Comparison of ENCODE assay signal across 9 mouse cellular contexts in the genomic region with DNA sequence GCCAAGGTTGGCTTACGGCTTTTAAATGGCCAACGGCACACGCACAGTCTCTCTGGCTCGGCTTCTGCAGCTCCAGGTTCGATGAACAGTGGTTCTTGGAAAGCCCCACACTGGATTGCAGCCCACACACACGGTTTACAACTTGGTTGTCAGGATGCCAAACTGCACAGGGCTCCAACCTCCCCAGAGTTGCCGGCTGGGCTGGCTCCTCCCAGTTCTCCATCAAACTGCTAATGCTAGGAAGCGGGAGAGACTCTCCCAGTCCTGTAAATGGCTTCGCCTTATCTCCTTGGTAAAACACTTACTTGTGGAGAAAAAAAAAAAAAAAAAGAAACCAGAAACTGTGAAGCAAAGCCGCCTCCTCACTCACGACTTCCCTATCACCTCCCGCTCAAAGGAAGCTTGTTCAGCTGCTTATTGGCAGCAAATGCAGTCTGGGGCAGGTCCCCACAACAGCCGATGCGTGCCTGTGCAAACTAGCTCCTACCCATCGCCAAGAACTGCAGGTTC.
DNase-seq lines count a peak whose midpoint lies in the region; ATAC-seq and TF ChIP-seq lines count a peak whose summit lies in the region.
"Had no signal": no experiment of that assay in that cellular context is flagged by ENCODE, and none has a peak within 500 bp of the region (broad histone marks: within the 10 kb centered on the region; RNA-seq: fewer than 3 reads in every experiment).

No protein-coding gene starts in this region.

- no peak overlapping the region for H3K27ac ChIP-seq in MEL (ENCODE audit: control insufficient read depth, low read depth, low read length)
- H3K27ac ChIP-seq: neural tube, embryonic 12.5 days had no signal

- H3K4me3 ChIP-seq in MEL (ENCODE audit: control insufficient read depth in 1 of 2, insufficient read depth in 1 of 2, low read depth in 2 of 2, low read length in 2 of 2) = peak overlapping the region in 1 of 2 experiments; percentile 14; a peak in 2 of 4 replicates
- H3K4me3 ChIP-seq: neural tube, embryonic 12.5 days had no signal

- no peak for TF ChIP-seq POLR2A in MEL (IDR thresholded peaks at IDR 0.05; ENCODE audit: control insufficient read depth in 1 of 2, insufficient read depth in 1 of 2, low read depth in 1 of 2, low read length in 2 of 2, poor library complexity in 1 of 2)

- peak; percentile 98 for ATAC-seq in frontal cortex, adult (ENCODE audit: low TSS enrichment)
- peak; percentile 59 for ATAC-seq in megakaryocyte progenitor cell, adult 5-6 weeks (replicated peaks; ENCODE audit: poor library complexity)
- no peak for ATAC-seq in activated CD4-positive, CD25-positive, alpha-beta regulatory T cell, adult 4 months

- no peak overlapping the region for H3K9ac ChIP-seq in MEL (ENCODE audit: control insufficient read depth, low read depth, low read length, poor library complexity, severe bottlenecking)
- H3K9ac ChIP-seq: neural tube, embryonic 12.5 days had no signal

- intact Hi-C loops in heart, postnatal 10 days (cut with DNase I) = no loop called here

- peaks cover 0 to 10% of the 10 kb centered on the region in 2 experiments; a peak in 2 of 4 replicates for H3K36me3 ChIP-seq in MEL (ENCODE audit: control insufficient read depth in 1 of 2, insufficient read depth in 2 of 2, low read length in 2 of 2)
- H3K36me3 ChIP-seq: neural tube, embryonic 12.5 days had no signal

- TF ChIP-seq CTCF in MEL (IDR thresholded peaks at IDR 0.05 in 2 of 3, conservative IDR thresholded peaks at IDR 0.05 in 1 of 3; ENCODE audit: control insufficient read depth in 1 of 3, insufficient read depth in 1 of 3, low read depth in 2 of 3, low read length in 3 of 3, poor library complexity in 1 of 3, severe bottlenecking in 1 of 3) = no peak

- TF ChIP-seq EP300 in MEL (IDR thresholded peaks at IDR 0.05; ENCODE audit: low read depth in 1 of 2, low read length in 2 of 2) = 0 out of 4 replicates have a peak, but pooled peaks of 1 of the 2 experiments have one; percentile 9

- no peaks in the 10 kb centered on the region for H3K9me3 ChIP-seq in MEL (replicated peaks; ENCODE audit: insufficient read depth, low read length)
- H3K9me3 ChIP-seq: neural tube, embryonic 12.5 days had no signal

- peaks cover 0 to 11% of the 10 kb centered on the region in 2 experiments; a peak in 2 of 4 replicates for H3K4me1 ChIP-seq in MEL (ENCODE audit: control insufficient read depth in 1 of 2, insufficient read depth in 2 of 2, low read length in 2 of 2)
- H3K4me1 ChIP-seq: neural tube, embryonic 12.5 days had no signal

- peak; percentile 60 for DNase-seq in MEL (ENCODE audit: low read depth, low spot score)
- peak; percentile 90 for DNase-seq in adipocyte (ENCODE audit: low spot score)
- DNase-seq in heart, postnatal 10 days = peak; percentile 82 to 86
- peak; percentile 43 for DNase-seq in layer of hippocampus, adult 9-11 months
- DNase-seq in urinary bladder, postnatal 10 days (ENCODE audit: low spot score) = peak; percentile 22

- no peaks in the 10 kb centered on the region for H3K27me3 ChIP-seq in MEL (ENCODE audit: control insufficient read depth in 1 of 2, insufficient read depth in 2 of 2, low read length in 2 of 2)
- H3K27me3 ChIP-seq: neural tube, embryonic 12.5 days had no signal

- H3K79me2 ChIP-seq in MEL (ENCODE audit: control insufficient read depth, insufficient read depth, low read length, poor library complexity) = no peaks in the 10 kb centered on the region

- no peak for TF ChIP-seq RAD21 in MEL (IDR thresholded peaks at IDR 0.05; ENCODE audit: low read depth, low read length)

TF ChIP-seq in MEL, 35 proteins besides CTCF, POLR2A, EP300 and RAD21:
- peak; percentile 6; the same call in 1 of the 2 replicates for TF ChIP-seq GATA1 (IDR thresholded peaks at IDR 0.05; ENCODE audit: low read depth, low read length)
- TF ChIP-seq MAX (IDR thresholded peaks at IDR 0.05; ENCODE audit: low read length) = no peak
- no peak for TF ChIP-seq CHD1 (IDR thresholded peaks at IDR 0.05; ENCODE audit: low read depth, low read length)
- no peak for TF ChIP-seq KAT2A (conservative IDR thresholded peaks at IDR 0.05; ENCODE audit: low read depth, low read length)
- peak; percentile 94 for TF ChIP-seq ZNF384 (IDR thresholded peaks at IDR 0.05; ENCODE audit: low read depth, low read length)
- no peak for TF ChIP-seq ZKSCAN1 (IDR thresholded peaks at IDR 0.05; ENCODE audit: low read depth, low read length)
- 0 out of 2 replicates have a peak, but pooled peaks have one; percentile 15 for TF ChIP-seq ETS1 (IDR thresholded peaks at IDR 0.05; ENCODE audit: low read depth, low read length)
- TF ChIP-seq TCF12 (IDR thresholded peaks at IDR 0.05; ENCODE audit: low read depth, low read length) = 0 out of 2 replicates have a peak, but pooled peaks have one; percentile 20

Comparison
In these comparisons a context has a peak if more than half of its experiments do, and no peak if none do; other contexts are left out.
1. DNase-seq: peak in every context shown above with its lines; median percentile 90 in adipocyte; 84 in heart, postnatal 10 days; 60 in MEL; 43 in layer of hippocampus, adult 9-11 months; 22 in urinary bladder, postnatal 10 days.